Mouse (Mus musculus) ZHBTc4 (cell line): ENCODE data around the gene Rab39.

Source experiments
- DNase-seq: peaks from one replicate; pipeline ENCODE4 v3.0.0-alpha.2; 2011; ENCODE audit warnings: low read depth, low spot score

The Rab39 gene

GRCm38 (mm10) chr9:53705992-53706696 is at the start of gene Rab39:
Rab39 (minus strand) TSS chr9:53706232.
- peak; percentile 99 for DNase-seq

- DNase-seq = peak; percentile 63
These were observed 48.8 kb upstream of the Rab39 start for GRCm38 (mm10) chr9:53754801-53755200.

DNA sequence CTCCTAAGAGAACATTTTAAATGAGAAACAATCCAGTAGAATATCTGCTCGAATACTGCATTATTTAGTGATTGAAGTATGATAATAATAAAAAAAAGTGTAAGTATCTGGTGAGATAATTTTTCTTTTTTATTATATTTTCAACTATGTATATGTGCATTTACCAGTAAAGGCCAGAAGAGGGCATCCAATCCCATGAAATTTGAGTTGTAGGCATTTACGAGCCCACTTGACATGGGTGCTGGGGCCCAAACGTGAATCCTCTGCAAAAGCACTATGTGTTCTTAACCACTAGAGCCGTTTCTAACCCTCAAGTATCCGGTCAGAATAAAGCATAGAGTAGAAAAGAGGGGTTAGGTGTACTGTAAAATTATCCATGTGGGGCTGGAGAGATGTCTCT is 44.9 kb upstream of the Rab39 start:
- DNase-seq = peak; percentile 72

DNA sequence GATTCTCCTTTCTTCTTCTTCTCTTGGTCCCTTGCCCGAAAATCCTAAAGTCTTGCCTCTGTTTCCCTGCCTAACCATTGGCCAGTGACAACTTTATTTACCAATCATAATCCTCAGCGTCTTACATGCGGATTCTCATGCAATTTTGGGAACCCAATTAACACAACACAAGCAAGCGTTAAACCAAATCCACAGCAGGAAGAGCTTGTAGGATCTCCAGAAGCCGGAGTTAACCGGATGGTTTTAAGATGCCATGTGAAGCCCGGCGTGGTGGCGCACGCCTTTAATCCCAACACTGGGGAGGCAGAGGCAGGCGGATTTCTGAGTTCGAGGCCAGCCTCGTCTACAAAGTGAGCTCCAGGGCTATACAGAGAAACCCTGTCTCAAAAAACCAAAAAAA is 44.4 kb upstream of the Rab39 start:
- DNase-seq = peak; percentile 60

GRCm38 (mm10) chr9:53740829-53741404 is 34.9 kb upstream of the Rab39 start:
- DNase-seq = no peak

DNA sequence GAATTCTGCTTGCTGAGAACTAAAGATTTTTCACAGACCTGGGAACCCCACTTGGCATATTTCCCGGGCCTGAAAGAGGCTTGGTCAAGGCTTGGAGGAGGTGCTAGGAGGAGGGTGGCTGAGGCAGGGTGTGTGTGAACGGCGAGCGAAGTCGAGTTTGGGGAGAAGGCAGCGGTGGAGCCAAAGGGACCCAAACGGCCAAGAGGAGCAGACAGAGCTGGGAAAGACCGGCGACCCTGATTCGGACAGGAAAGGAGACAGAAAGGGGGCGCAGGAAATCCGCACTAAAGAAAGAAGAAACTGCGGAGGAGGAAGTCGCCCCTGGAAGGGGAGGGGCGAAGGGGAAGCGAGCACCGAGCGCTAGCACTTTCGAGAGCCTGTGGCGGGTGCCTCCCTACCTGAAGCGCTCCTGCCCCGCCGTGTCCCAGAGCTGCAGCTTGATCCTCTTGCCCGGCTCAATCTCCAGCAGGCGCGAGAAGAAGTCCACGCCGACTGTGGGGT is 491 bp downstream of the Rab39 start:
- peak; percentile 91 for DNase-seq

DNA sequence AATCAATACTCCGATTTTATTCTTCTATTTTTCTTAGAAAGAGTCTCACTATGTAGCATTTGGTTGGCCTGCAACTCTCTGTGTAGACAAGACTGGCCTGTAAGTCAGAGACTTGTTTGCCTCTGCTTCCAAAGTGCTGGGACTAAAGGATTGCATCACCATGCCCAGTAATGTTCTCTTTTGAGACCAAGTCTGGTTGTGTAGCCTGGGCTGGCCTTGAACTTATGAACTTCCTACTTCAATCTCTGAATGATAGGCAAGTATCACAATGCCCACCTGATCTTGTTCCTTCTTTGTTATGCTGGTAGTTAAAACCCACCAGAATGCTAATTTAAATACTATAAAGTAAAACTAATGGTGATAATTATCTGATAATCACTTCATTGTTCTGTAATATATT is 3.0 kb downstream of the Rab39 start:
- peak; percentile 17 for DNase-seq

DNA sequence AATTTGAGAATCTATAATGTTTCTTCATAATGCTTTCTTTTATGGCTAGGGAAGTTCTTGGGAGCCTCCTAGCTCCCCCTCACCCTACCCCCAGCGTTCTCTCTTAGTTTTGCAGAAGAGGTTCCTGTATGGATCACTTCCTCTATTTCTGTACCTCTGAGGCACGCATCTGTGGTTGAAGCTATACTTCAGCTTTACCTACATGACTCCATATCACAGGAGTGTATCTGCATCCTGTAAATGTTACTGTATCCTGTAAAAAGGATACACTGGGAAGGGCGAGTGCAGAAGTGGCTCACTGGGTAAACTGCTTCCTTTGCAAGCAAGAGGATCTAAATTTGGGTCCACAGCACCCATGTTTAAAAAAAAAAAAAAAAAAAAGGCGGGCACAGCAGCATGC is 5.5 kb downstream of the Rab39 start:
- no peak for DNase-seq

- no peak for DNase-seq
These were observed 10.2 kb downstream of the Rab39 start for GRCm38 (mm10) chr9:53695846-53696245.

DNA sequence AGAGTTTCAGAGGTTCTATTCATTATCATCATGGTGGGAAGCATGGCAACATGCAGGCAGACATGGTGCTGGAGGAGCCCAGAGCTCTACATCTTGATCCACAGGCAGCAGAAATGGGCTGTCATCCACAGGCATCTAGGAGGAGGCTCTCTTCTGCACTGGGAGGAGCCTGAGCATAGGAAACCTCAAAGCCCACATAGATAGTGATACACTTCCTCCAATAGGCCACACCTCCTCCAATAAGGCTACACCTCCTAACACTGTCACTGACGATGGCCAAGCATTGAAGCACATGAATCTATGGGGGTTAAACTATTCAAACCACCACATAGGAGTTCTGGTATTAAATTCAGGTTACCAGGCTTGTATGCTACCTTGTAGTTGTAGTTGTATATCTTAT is 12.3 kb downstream of the Rab39 start:
- DNase-seq = peak; percentile 21

DNA sequence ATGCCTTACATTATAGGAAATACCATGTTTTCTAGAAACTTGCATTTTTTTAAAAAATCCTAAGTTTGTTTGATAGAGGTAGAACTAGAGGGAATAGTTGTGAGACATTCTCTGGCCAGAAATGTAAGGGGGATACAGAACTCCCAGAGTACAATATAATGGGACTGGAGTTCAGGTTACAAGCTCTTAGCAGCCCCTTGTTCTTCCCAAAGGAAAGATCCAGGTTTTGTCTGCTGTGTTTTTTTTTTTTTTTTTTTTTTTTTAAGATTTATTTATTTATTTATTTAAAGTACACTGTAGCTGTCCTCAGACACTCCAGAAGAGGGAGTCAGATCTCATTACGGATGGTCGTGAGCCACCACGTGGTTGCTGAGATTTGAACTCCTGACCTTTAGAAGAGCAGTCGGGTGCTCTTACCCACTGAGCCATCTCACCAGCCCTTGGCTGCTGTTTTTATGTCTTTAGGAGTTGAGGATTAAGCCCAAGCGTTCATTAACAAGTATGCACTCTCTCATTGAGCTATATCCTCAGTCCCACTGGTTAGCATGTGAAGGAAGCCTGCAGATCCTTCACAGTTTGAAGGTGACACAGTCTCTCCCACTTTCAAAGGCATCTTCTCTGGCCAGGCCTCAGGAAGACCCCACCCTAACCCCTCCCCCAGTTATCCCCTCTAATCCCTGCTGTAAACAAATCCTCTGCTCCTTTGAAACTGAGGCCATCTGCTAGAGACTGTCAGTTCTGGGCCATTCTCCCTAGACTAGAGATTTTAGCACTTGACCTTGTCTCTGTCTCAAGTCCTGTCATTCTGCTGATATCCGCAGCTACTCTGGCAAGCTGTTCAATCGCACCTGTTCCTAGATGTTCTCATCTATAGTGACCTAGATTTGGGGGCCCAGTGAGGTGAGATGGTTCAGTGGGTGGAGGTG is 14.0 kb downstream of the Rab39 start:
- DNase-seq = peak; percentile 82

- DNase-seq = peak; percentile 86
These were observed 25.2 kb downstream of the Rab39 start for GRCm38 (mm10) chr9:53680851-53681250.

DNA sequence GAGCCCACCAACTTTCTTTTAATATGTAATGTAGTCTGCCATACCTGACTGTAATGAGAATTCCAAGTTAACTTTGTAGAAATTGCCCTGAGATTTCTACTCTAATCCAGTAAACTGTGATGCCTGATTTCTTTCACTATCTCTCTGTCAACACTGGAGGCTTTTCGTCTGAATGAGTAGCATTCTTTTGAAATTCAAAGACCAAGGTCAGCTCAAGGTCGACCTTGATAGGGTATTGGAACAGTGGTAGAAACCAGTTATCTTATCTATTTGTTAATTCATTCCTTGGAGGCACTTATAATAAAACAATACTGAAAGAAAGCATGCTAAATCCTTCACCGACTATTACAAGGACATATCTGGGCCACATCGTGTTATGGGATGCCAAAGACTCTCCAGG is 29.1 kb downstream of the Rab39 start:
- DNase-seq = peak; percentile 77

GRCm38 (mm10) chr9:53673571-53673970 is 32.5 kb downstream of the Rab39 start:
- peak; percentile 94 for DNase-seq

- peak; percentile 92 for DNase-seq
These were observed 36.3 kb downstream of the Rab39 start, which contains the start of gene Cul5 for GRCm38 (mm10) chr9:53669680-53670219. Cul5 (minus strand) TSS chr9:53670014.

DNA sequence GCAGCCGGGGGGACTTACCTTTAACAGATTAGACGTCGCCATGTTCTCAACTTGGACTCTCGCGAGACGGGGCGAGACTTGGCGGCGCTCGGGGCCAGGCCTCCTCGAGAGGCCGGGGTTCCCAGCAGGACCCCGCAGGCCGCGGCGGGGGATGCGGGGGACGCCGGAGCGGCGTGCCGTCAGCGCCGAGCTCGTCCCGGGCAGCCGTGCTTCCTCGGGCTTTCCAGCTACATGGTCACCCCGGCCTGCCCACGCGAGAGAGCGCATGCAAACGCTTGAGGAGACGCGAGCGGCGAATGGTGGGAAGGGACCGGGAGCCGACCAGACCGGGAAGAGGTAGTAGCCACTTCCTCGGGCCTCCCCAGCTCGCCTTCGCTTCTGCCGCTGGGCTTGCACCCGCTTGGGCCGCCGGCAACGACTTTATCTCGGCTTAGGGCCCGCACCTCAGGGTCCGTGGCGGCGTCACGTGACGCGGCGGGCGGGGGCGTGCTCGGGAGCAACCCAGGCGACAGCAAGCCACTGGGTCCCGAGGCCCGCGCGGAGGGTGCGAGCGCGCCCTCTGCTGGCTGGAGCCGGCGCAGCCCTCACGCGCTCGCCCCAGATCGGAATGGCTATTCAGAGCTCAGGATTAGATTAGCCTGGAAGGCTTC is 38.9 kb downstream of the Rab39 start:
- peak; percentile 97 for DNase-seq

- DNase-seq = no peak
These were observed 39.4 kb downstream of the Rab39 start for GRCm38 (mm10) chr9:53666665-53667019.

DNA sequence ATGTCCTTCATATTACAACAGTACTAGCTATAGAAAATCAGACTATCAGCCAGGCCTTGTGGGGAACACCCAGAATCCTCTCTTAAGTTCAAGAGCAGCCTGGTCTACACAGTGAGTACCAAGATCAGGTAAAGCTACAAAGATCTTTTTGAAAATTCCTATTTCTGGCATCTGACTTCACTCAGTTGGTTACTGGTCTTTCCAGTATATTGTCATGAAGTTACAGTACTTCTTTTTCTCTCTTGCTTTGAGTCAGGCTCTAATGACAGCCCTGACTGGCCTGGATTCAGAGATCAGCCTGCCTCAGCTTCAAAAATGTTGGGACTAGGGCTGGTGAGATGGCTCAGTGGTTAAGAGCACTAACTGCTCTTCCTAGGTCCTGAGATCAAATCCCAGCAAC is 40.6 kb downstream of the Rab39 start:
- no peak for DNase-seq

- no peak for DNase-seq
These were observed 41.2 kb downstream of the Rab39 start for GRCm38 (mm10) chr9:53664819-53665218.

- no peak for DNase-seq
These were observed 71.2 kb downstream of the Rab39 start for GRCm38 (mm10) chr9:53634796-53635195.
